Mouse (Mus musculus) CH12.LX (cell line): ENCODE results near the gene Usp18.

Experiments used
- CTCF ChIP-seq, 2 experiments: IDR thresholded peaks in 1 of 2; conservative IDR thresholded peaks in 1 of 2; 2 replicates each; pipeline ENCODE4 v1.5.1; 2011 to 2012; ENCODE audit warnings: low read depth in 2 of 2, low read length in 2 of 2, improper control_type of control experiment in 1 of 2, inconsistent platforms in 1 of 2, mild to moderate bottlenecking in 1 of 2, moderate library complexity in 1 of 2
- KAT2A ChIP-seq: IDR thresholded peaks from 2 replicates; pipeline ENCODE4 v1.6.1; 2012; ENCODE audit warnings: low read length, improper control_type of control experiment, inconsistent platforms; ENCODE audit not compliant: insufficient replicate concordance
- POLR2A ChIP-seq: IDR thresholded peaks from 2 replicates; pipeline ENCODE4 v1.6.1; 2011; ENCODE audit warnings: low read depth, mild to moderate bottlenecking, improper control_type of control experiment, low read length
- RCOR1 ChIP-seq: conservative IDR thresholded peaks from 2 replicates; pipeline ENCODE4 v1.6.1; 2012; ENCODE audit warnings: low read depth, mild to moderate bottlenecking, inconsistent platforms, low read length, improper control_type of control experiment
- SIN3A ChIP-seq: IDR thresholded peaks from 2 replicates; pipeline ENCODE4 v1.6.1; 2012; ENCODE audit warnings: low read length, improper control_type of control experiment, inconsistent platforms
- TBP ChIP-seq: conservative IDR thresholded peaks from 2 replicates; pipeline ENCODE4 v1.6.1; 2011; ENCODE audit warnings: low read depth, low read length, improper control_type of control experiment

- no peak for TF ChIP-seq POLR2A
- no peak for TF ChIP-seq TBP
- no peak for TF ChIP-seq CTCF (conservative IDR thresholded peaks at IDR 0.05 in 1 of 2, IDR thresholded peaks at IDR 0.05 in 1 of 2; ENCODE audit: low read depth in 2 of 2, low read length in 2 of 2)
- TF ChIP-seq SIN3A = no peak
- no peak for TF ChIP-seq KAT2A
- TF ChIP-seq RCOR1 = no peak
These were observed 54.8 kb downstream of the Usp18 start for GRCm38 (mm10) chr6:121300504-121300903.
